Mouse (Mus musculus): ENCODE data around the gene Fam131a.

Gene Fam131a

DNA sequence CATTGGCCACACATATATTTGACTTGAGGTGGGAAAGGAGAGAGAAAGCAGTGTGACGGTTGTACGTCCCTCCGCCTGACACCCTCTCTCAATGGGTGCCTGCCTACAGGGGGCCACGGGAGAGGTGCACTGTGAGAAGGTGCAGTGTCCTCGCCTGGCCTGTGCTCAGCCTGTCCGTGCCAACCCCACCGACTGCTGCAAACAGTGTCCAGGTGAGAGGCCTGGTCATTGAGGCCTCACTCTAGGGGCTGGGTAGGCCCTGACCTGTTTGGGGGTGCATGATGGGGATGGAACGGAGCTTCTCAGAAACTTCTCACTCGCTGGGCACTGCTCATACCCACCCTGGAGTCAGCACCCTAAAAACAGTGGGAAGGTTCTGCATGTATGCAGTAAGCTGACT, 46.8 kb downstream of the Fam131a start:
- no peak for DNase-seq (ENCODE audit: low spot score in 2 of 2)

DNA sequence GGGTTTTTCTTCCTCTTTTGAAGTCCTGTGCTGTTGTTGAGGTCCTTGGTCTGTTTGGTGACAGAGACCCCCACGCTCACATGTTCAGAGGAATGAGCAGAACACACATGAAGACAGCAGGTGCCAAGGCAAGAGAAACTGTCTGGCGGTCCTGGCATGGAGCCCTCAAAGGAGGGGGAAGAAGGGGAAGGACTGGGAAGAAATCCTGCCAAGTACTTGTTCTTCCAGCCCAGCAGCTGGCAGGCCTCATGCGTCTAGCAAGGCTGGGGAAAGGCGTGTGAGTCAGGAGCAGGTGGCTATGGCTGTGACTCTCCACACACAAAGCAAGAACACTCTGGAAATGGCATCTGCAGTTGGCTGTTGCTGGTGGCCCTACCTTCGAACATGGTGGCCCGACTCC, 53.6 kb downstream of the Fam131a start:
- DNase-seq (ENCODE audit: low spot score in 2 of 2) = no peak

- no peak for DNase-seq (ENCODE audit: low spot score in 2 of 2)
Observed at GRCm38 (mm10) chr16:20750518-20750917, 57.5 kb downstream of the Fam131a start.
